Mouse (Mus musculus) kidney, adult 2 months (tissue): Measurements from ENCODE around the gene Sat2. TPM values are rescaled to one million over a fixed set of nuclear protein-coding genes. Genes with fewer than 3 reads are reported as not detected.

Experiments
- DNase-seq: peaks from one replicate; pipeline ENCODE4 v3.0.0; 2021
- H3K27ac ChIP-seq: fragments of 200-500 bp; 2 replicates; pipeline ENCODE4 v1.5.1; 2012; ENCODE audit warnings: low read depth, low read length, control low read depth, inconsistent platforms; ENCODE audit not compliant: insufficient read depth
- H3K27me3 ChIP-seq: fragments of 200-500 bp; replicated peaks from 2 replicates; pipeline ENCODE4 v1.6.1; 2012; ENCODE audit warnings: mild to moderate bottlenecking, moderate library complexity, low read length, inconsistent platforms; ENCODE audit not compliant: control insufficient read depth, insufficient read depth
- H3K36me3 ChIP-seq: fragments of 200-500 bp; 2 replicates; pipeline ENCODE4 v1.6.1; 2012; ENCODE audit warnings: mild to moderate bottlenecking, moderate library complexity, low read length, inconsistent platforms; ENCODE audit not compliant: control insufficient read depth, insufficient read depth
- H3K4me1 ChIP-seq: fragments of 200-500 bp; 2 replicates; pipeline ENCODE4 v1.6.1; 2011; ENCODE audit warnings: low read length; ENCODE audit not compliant: control insufficient read depth, insufficient read depth
- H3K4me3 ChIP-seq: fragments of 200-500 bp; 2 replicates; pipeline ENCODE4 v1.5.1; 2011; ENCODE audit warnings: mild to moderate bottlenecking, low read depth, low read length, control low read depth; ENCODE audit not compliant: insufficient read depth
- CTCF ChIP-seq: fragments of 200-500 bp; conservative IDR thresholded peaks from 2 replicates; pipeline ENCODE4 v1.5.1; 2011; ENCODE audit warnings: low read depth, mild to moderate bottlenecking, control low read depth, low read length, moderate library complexity, mixed read lengths; ENCODE audit not compliant: insufficient read depth, insufficient read length
- POLR2A ChIP-seq: fragments of 200-500 bp; IDR thresholded peaks from one replicate; pipeline ENCODE4 v1.6.1; 2011; ENCODE audit warnings: low read depth, low read length, control low read depth
- WGBS: fragments of 180-500 bp; shearing (Covaris S2); methylation state at CpG from one replicate; pipeline ENCODE4 v1.1.7; 2018; 5-methylcytosine and 5-hydroxymethylcytosine counted together
- polyA plus RNA-seq: library from polyadenylated mRNA; depleted of rRNA; stranded (reverse); fragments of >200 nt; gene quantifications from 2 replicates; pipeline ENCODE4 v1.2.3, GENCODE M21; 2012; rRNA removed

Gene Sat2
- polyA plus RNA-seq, 1 experiment: 18.8 TPM

DNA sequence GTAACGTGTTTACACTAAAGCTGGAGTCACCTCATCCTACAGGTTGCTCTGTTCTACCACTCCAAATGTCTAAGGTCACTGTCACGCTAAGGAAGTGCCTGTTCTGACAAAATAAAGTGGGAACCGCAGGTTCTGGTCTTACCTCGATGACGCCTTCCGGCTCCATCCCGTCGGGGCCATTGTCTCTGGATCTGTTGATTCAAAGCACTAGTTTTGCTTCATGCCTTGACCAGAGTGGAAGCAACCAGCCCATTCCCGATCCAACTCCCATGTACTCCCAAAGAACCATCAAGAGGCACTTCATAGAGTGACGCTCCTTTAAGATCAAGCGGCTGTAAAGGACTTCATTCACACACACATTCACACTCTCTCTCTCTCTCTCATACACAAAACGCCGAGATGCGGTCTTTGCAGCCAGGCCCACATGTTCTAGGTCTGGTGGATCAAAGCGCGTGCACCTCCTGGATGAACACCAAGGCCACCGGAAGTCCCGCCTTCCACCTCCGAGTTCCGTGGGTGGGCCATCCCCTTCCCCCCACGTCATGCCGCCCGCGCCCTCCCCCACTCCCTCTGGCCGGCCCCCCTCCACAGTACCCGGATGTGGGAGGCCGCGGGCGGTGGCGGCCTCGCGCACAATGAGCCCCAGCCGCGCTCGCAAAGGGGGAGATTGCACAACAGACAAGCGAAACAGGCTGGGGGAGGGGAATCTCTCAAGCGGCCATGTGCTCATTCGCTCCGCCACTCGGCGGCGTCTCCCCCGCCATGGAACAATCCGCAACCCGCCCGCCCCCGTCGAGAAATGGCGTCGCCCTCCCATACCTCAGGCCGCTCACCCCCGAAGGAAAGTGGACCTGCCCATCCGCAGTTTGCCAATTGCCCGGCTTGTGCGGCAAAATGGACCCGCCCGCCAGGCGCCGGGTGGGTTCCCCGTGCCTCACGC is 49.2 kb downstream of the Sat2 start:
- under 1% methylated on average over 61 of the region's 61 CpGs for WGBS
- Histone ChIP-seq H3K27me3 (no peaks in the 10 kb centered on the region), H3K4me1 (peaks cover 5% of the 10 kb centered on the region; the same call in 1 of the 2 replicates), H3K36me3 (peaks cover 11% of the 10 kb centered on the region; the same call in 1 of the 2 replicates), H3K27ac (peak overlapping the region; percentile 97), H3K4me3 (peak overlapping the region; percentile 93)
- peak; percentile 96 for DNase-seq
- peak; percentile 74 for TF ChIP-seq POLR2A
- TF ChIP-seq CTCF: no peak

- peak overlapping the region; percentile 93 for H3K4me3 ChIP-seq
- TF ChIP-seq POLR2A: no peak
- TF ChIP-seq CTCF: no peak
- H3K27ac ChIP-seq: peak overlapping the region; percentile 97
- WGBS: 2% methylated on average over 43 of the region's 43 CpGs
- H3K27me3 ChIP-seq: no peaks in the 10 kb centered on the region
- H3K4me1 ChIP-seq: peaks cover 5% of the 10 kb centered on the region; the same call in 1 of the 2 replicates
- no peak for DNase-seq
- H3K36me3 ChIP-seq: peaks cover 8% of the 10 kb centered on the region; the same call in 1 of the 2 replicates
These were observed 49.9 kb downstream of the Sat2 start for GRCm38 (mm10) chr11:69671726-69672124.

DNA sequence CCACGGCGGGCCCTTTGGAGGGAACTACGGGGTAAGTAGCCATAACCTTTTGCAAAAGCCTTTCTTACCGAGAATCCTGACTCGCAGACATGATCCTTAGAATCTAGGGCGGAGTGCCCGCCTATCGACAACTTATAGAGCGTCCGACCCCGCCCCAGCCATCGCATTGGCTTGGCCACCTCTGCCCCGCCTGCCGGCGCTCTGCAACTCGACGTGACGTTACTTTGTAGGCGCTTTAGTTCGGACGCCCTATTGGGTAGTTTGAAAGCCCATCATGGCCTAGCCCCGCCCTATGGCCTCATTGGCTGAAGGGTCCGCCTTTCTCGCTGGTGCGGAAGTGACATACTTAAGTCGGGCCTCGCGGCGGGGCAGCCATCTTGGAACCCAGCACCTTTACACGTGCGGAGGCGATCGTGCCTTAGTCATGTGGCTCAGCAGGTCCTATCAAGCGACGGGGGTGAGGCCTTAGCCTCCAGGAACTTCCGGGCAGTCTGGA is 50.4 kb downstream of the Sat2 start, which contains the start of gene Eif4a1:
Gene Eif4a1, minus strand, starts transcription at position 213 of the 496 bp plus-strand sequence.
- peak; percentile 100 for DNase-seq
- Histone ChIP-seq H3K36me3 (peaks cover 8% of the 10 kb centered on the region; the same call in 1 of the 2 replicates), H3K27ac (peak within 1 kb of the TSS; percentile 97), H3K27me3 (no peaks in the 10 kb centered on the region), H3K4me1 (peaks cover 5% of the 10 kb centered on the region; the same call in 1 of the 2 replicates), H3K4me3 (peak within 1 kb of the TSS; percentile 93)
- under 1% methylated on average over 36 of the region's 36 CpGs for WGBS
- no peak for TF ChIP-seq CTCF
- peak; percentile 92 for TF ChIP-seq POLR2A

Other genes with a start within 250 kb of the Sat2 start
- 251 and 317 TPM in 2 replicates for gene Naa38, start 226.5 kb upstream of the Sat2 start, polyA plus RNA-seq
- gene Cyb5d1, start 226.4 kb upstream of the Sat2 start, polyA plus RNA-seq: 26.6 and 27.9 TPM in 2 replicates
- gene Tmem88, start 223.8 kb upstream of the Sat2 start, polyA plus RNA-seq: 25.4 and 25.8 TPM in 2 replicates
- gene Kdm6b, start 208.3 kb upstream of the Sat2 start, polyA plus RNA-seq: 8.8 and 10.5 TPM in 2 replicates
- gene Dnah2, start 72.9 kb upstream of the Sat2 start, polyA plus RNA-seq: 0.50 and 0.73 TPM in 2 replicates
- gene Efnb3, start 61.8 kb upstream of the Sat2 start, polyA plus RNA-seq: 0.81 and 0.84 TPM in 2 replicates
- gene Wrap53, start 41.8 kb upstream of the Sat2 start, polyA plus RNA-seq: 19.8 and 20.7 TPM in 2 replicates
- 48.5 and 55.0 TPM in 2 replicates for gene Trp53, start 41.7 kb upstream of the Sat2 start, polyA plus RNA-seq
- 20.0 and 22.5 TPM in 2 replicates for gene Atp1b2, start 16.1 kb upstream of the Sat2 start, polyA plus RNA-seq
- 0.42 and 0.48 TPM in 2 replicates for gene Shbg, start 4.1 kb upstream of the Sat2 start, polyA plus RNA-seq
- 49.9 and 50.8 TPM in 2 replicates for gene Fxr2, start 11.0 kb downstream of the Sat2 start, polyA plus RNA-seq
- 0.58 and 0.70 TPM in 2 replicates for gene Sox15, start 33.3 kb downstream of the Sat2 start, polyA plus RNA-seq
- gene Mpdu1, start 40.6 kb downstream of the Sat2 start, polyA plus RNA-seq: 143 and 147 TPM in 2 replicates
- gene Cd68, start 44.1 kb downstream of the Sat2 start, polyA plus RNA-seq: 8.5 and 10.7 TPM in 2 replicates
- gene Eif4a1, start 50.4 kb downstream of the Sat2 start, polyA plus RNA-seq: 200 and 244 TPM in 2 replicates
- 41.8 and 43.5 TPM in 2 replicates for gene Senp3, start 60.1 kb downstream of the Sat2 start, polyA plus RNA-seq
- 3.8 and 4.1 TPM in 2 replicates for gene Tnfsf13, start 63.8 kb downstream of the Sat2 start, polyA plus RNA-seq
- gene Tnfsf12, start 73.8 kb downstream of the Sat2 start, polyA plus RNA-seq: 55.5 and 65.1 TPM in 2 replicates
- gene Tnfsfm13, start 74.1 kb downstream of the Sat2 start, polyA plus RNA-seq: 11.0 and 11.6 TPM in 2 replicates
- gene Polr2a, start 136.6 kb downstream of the Sat2 start, polyA plus RNA-seq: 25.3 and 37.8 TPM in 2 replicates
- 0.05 and 0.10 TPM in 2 replicates for gene Slc35g3, start 139.9 kb downstream of the Sat2 start, polyA plus RNA-seq
- 22.3 and 24.4 TPM in 2 replicates for gene Zbtb4, start 143.9 kb downstream of the Sat2 start, polyA plus RNA-seq
- gene Chrnb1, start 173.9 kb downstream of the Sat2 start, polyA plus RNA-seq: 11.9 and 14.3 TPM in 2 replicates
- 2.6 and 3.3 TPM in 2 replicates for gene Fgf11, start 179.8 kb downstream of the Sat2 start, polyA plus RNA-seq
- gene Tmem102, start 183.6 kb downstream of the Sat2 start, polyA plus RNA-seq: 19.2 and 22.4 TPM in 2 replicates
- gene Gm39566, start 193.3 kb downstream of the Sat2 start, polyA plus RNA-seq: 0.02 and 0.04 TPM in 2 replicates
- 0.20 and 0.26 TPM in 2 replicates for gene Spem2, start 196.4 kb downstream of the Sat2 start, polyA plus RNA-seq
- gene Spem1, start 200.2 kb downstream of the Sat2 start, polyA plus RNA-seq: 0.28 and 0.38 TPM in 2 replicates
- 6.4 and 7.8 TPM in 2 replicates for gene Nlgn2, start 215.8 kb downstream of the Sat2 start, polyA plus RNA-seq
- 513 and 551 TPM in 2 replicates for gene Tmem256, start 216.5 kb downstream of the Sat2 start, polyA plus RNA-seq
- gene Plscr3, start 224.4 kb downstream of the Sat2 start, polyA plus RNA-seq: 57.1 and 63.9 TPM in 2 replicates
- 7.9 and 9.3 TPM in 2 replicates for gene Tnk1, start 236.7 kb downstream of the Sat2 start, polyA plus RNA-seq